Mouse (Mus musculus): Measurements from ENCODE around the gene Aqp3. TPM values are rescaled to one million over a fixed set of nuclear protein-coding genes. Genes with fewer than 3 reads are reported as not detected.

The Aqp3 gene
- polyA plus RNA-seq, 1 experiment, result 6.7 TPM

DNA sequence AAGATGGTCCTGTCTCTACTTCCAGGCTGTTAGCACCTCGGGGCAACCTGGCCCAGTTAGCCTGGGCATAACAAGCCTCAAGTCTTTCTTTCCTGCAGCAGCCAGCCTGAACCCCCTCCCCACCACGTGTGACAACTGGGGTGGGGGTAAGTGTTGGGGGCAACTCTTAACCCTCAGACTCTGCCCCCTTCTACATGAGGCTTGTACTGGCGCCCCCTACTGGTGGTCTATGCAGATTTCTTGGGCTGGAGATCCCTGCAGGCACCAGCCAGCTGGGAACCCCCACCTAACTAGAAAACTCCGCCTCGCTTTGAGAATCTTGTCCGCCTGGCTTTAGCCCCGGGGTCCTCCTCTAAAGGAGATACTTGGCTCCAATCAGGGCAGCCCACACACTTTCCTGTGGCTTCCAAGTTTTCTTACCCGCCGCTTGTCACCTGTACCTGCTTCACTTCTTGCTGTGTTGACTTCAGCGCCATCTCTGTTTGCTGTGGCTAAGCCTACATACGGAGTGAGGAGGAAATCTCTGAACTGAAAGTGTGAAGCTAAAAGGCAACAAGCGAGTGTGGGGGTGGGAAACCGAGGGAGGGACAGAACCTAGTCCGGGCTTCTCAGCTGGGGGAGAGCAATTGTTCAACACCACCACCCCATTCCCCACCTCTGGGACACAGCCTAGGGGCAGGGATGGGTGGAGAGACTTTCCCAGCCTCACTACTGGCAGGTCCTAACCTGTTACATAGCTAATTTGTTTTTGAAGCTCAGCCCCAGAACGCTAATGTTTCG, 33.9 kb downstream of the Aqp3 start:
- Histone ChIP-seq H3K27ac (ENCODE audit: control insufficient read depth, insufficient read depth, low read depth, low read length) (no peak overlapping the region), H3K4me1 (ENCODE audit: control insufficient read depth, insufficient read depth, low read length) (peaks cover 5% of the 10 kb centered on the region), H3K4me3 (ENCODE audit: control insufficient read depth, low read depth, low read length) (no peak overlapping the region), H3K36me3 (ENCODE audit: control insufficient read depth, insufficient read depth, low read length) (no peaks in the 10 kb centered on the region), H3K27me3 (ENCODE audit: control insufficient read depth, insufficient read depth, low read length) (no peaks in the 10 kb centered on the region)
- TF ChIP-seq CTCF (IDR thresholded peaks at IDR 0.05; ENCODE audit: control insufficient read depth, insufficient read depth, insufficient replicate concordance, low read depth, low read length), result peak; percentile 64; the same call in 1 of the 2 replicates
- no peak for TF ChIP-seq POLR2A (IDR thresholded peaks at IDR 0.05; ENCODE audit: control insufficient read depth, low read depth, low read length)

DNA sequence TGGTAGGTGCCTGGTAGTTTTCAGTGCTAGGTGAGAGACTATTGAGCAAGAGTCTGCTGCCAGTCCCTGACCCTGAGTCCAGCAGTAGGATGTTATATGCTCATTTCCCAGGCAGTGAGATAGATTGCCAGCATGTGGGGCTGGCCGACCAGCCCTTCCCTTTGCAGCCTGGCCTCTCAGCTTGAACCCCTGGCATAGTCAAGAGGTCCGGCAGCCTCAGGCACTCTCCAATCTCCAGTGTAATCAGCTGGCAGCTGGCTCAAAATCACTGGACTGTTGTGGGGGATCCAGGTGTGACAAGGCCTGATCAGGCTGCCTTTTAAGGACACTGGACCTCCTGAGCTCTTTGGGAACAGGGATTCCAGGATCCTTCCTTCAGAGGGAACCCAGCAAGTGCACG, 34.6 kb downstream of the Aqp3 start:
- H3K4me1 ChIP-seq (ENCODE audit: control insufficient read depth, insufficient read depth, low read length), result peaks cover 5% of the 10 kb centered on the region
- no peaks in the 10 kb centered on the region for H3K36me3 ChIP-seq (ENCODE audit: control insufficient read depth, insufficient read depth, low read length)
- TF ChIP-seq CTCF (IDR thresholded peaks at IDR 0.05; ENCODE audit: control insufficient read depth, insufficient read depth, insufficient replicate concordance, low read depth, low read length) (no peak), POLR2A (IDR thresholded peaks at IDR 0.05; ENCODE audit: control insufficient read depth, low read depth, low read length) (no peak)
- no peak overlapping the region for H3K27ac ChIP-seq (ENCODE audit: control insufficient read depth, insufficient read depth, low read depth, low read length)
- no peaks in the 10 kb centered on the region for H3K27me3 ChIP-seq (ENCODE audit: control insufficient read depth, insufficient read depth, low read length)
- H3K4me3 ChIP-seq (ENCODE audit: control insufficient read depth, low read depth, low read length), result no peak overlapping the region

DNA sequence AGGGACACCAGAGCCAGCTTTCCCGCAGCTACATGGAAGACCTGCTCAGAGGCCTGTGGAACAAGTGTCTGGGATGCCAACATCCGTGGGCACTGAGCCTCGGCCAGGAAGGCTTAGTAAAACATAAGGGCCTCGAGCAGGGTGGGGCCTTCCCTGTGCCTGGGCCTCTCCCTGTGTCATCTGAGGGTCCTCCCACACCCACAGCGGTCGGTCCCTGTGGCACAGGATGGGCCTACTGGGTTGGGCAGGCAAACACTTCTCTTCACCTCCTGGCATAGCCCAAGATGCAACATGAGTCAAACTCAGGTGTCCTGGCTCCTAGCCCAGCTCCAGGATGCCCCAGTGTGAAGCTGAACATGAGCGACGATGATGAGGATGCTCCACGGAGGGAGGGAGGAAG, 40.6 kb downstream of the Aqp3 start:
- Histone ChIP-seq H3K4me3 (ENCODE audit: control insufficient read depth, low read depth, low read length) (no peak overlapping the region), H3K4me1 (ENCODE audit: control insufficient read depth, insufficient read depth, low read length) (peaks cover 7% of the 10 kb centered on the region), H3K27me3 (ENCODE audit: control insufficient read depth, insufficient read depth, low read length) (no peaks in the 10 kb centered on the region), H3K27ac (ENCODE audit: control insufficient read depth, insufficient read depth, low read depth, low read length) (no peak overlapping the region), H3K36me3 (ENCODE audit: control insufficient read depth, insufficient read depth, low read length) (no peaks in the 10 kb centered on the region)
- TF ChIP-seq POLR2A (IDR thresholded peaks at IDR 0.05; ENCODE audit: control insufficient read depth, low read depth, low read length) (no peak), CTCF (IDR thresholded peaks at IDR 0.05; ENCODE audit: control insufficient read depth, insufficient read depth, insufficient replicate concordance, low read depth, low read length) (no peak)

DNA sequence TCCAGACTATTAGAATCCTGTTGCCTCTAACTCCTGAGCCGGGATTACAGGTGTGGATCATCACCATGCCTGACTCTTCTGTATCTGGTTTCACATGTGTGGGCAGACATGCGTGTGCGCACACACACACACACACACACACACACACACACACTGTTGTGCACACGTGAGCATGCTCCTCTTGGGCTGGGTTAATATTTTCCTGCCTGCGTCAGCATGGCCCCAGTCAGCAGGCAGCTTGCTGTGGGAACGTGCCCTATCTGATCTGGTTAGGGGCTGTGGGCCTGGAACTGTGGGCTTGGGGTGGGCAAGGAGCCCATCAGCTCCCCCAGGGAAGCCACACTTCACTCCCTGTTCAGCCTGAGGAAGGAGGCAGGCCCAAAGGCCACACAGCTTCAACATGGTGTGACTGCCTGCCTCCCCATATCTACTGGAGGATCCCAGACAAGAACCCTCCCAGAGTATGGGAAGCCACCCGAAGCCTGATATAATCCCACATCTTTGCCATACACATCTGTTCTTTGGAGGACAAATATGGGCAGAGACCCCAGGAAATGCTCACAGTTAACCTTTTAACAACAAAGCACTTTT, 41.1 kb downstream of the Aqp3 start:
- H3K27me3 ChIP-seq (ENCODE audit: control insufficient read depth, insufficient read depth, low read length), result no peaks in the 10 kb centered on the region
- H3K4me3 ChIP-seq (ENCODE audit: control insufficient read depth, low read depth, low read length), result no peak overlapping the region
- H3K27ac ChIP-seq (ENCODE audit: control insufficient read depth, insufficient read depth, low read depth, low read length), result no peak overlapping the region
- no peaks in the 10 kb centered on the region for H3K36me3 ChIP-seq (ENCODE audit: control insufficient read depth, insufficient read depth, low read length)
- H3K4me1 ChIP-seq (ENCODE audit: control insufficient read depth, insufficient read depth, low read length), result peaks cover 7% of the 10 kb centered on the region
- TF ChIP-seq CTCF (IDR thresholded peaks at IDR 0.05; ENCODE audit: control insufficient read depth, insufficient read depth, insufficient replicate concordance, low read depth, low read length), result no peak
- TF ChIP-seq POLR2A (IDR thresholded peaks at IDR 0.05; ENCODE audit: control insufficient read depth, low read depth, low read length), result no peak

DNA sequence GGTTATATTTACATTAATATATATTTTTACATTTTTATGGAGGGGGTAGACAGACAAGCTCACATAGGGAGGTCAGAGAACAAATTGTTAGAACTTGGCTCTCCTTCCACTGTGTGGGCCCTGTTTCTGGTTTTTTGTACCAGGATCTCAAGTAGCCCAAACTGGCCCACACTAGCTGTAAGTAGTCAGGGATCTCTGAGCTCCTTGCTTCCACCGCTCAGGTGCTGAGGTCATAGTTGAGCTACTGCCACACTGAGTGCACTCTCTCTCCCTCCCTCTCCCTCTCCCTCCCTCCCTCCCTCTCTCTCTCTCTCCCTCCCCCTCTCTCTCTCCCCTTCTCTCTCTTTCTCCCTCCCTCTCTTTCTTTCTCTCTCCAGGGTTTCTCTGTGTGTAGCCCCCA, 41.7 kb downstream of the Aqp3 start:
- Histone ChIP-seq H3K27me3 (ENCODE audit: control insufficient read depth, insufficient read depth, low read length) (no peaks in the 10 kb centered on the region), H3K36me3 (ENCODE audit: control insufficient read depth, insufficient read depth, low read length) (no peaks in the 10 kb centered on the region), H3K4me3 (ENCODE audit: control insufficient read depth, low read depth, low read length) (no peak overlapping the region), H3K4me1 (ENCODE audit: control insufficient read depth, insufficient read depth, low read length) (peaks cover 7% of the 10 kb centered on the region), H3K27ac (ENCODE audit: control insufficient read depth, insufficient read depth, low read depth, low read length) (no peak overlapping the region)
- TF ChIP-seq POLR2A (IDR thresholded peaks at IDR 0.05; ENCODE audit: control insufficient read depth, low read depth, low read length), result no peak
- no peak for TF ChIP-seq CTCF (IDR thresholded peaks at IDR 0.05; ENCODE audit: control insufficient read depth, insufficient read depth, insufficient replicate concordance, low read depth, low read length)

DNA sequence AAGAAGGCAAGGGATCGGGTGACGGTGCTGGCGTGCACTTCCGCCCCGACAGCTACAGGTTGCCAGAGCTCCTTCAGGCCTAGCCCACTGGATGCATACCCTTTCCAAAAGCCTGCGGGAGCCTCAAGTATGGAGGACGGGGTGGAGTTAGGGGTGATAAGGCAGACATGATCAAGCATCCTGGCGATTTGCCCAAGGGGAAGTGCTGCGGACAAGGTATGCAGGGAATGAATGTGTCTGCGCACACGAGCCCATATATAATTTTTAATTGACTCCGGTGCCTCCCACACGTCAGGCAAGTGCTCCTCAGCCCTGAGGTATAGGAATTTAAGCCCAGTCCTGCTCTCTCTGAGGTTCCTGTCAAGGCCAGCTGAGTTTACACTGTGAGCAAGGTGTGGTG, 42.9 kb downstream of the Aqp3 start:
- no peaks in the 10 kb centered on the region for H3K36me3 ChIP-seq (ENCODE audit: control insufficient read depth, insufficient read depth, low read length)
- H3K4me1 ChIP-seq (ENCODE audit: control insufficient read depth, insufficient read depth, low read length), result peaks cover 7% of the 10 kb centered on the region
- H3K27me3 ChIP-seq (ENCODE audit: control insufficient read depth, insufficient read depth, low read length), result no peaks in the 10 kb centered on the region
- no peak overlapping the region for H3K27ac ChIP-seq (ENCODE audit: control insufficient read depth, insufficient read depth, low read depth, low read length)
- TF ChIP-seq CTCF (IDR thresholded peaks at IDR 0.05; ENCODE audit: control insufficient read depth, insufficient read depth, insufficient replicate concordance, low read depth, low read length) (no peak), POLR2A (IDR thresholded peaks at IDR 0.05; ENCODE audit: control insufficient read depth, low read depth, low read length) (no peak)
- H3K4me3 ChIP-seq (ENCODE audit: control insufficient read depth, low read depth, low read length), result peak overlapping the region; percentile 47

DNA sequence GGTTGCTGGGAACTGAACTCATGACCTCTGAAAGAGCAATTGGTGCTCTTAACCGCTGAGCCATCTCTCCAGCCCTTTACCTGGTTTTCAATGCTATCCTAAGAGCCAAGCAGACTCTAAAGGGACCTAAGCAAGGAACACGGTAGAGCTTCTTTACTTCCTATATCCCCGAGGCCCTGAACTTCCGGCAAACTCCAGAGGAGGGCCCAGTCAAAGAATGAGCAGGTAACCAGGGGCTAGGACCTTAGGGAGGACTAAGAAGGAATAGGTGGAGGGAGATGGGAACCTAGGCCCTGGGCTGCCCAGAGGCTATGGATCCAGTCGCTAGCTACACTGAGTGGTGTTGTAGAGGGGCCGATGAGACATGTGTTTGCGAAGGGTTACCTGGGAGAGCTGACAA, 46.2 kb downstream of the Aqp3 start:
- Histone ChIP-seq H3K4me3 (ENCODE audit: control insufficient read depth, low read depth, low read length) (peak overlapping the region; percentile 8; the same call in 1 of the 2 replicates), H3K27ac (ENCODE audit: control insufficient read depth, insufficient read depth, low read depth, low read length) (no peak overlapping the region), H3K4me1 (ENCODE audit: control insufficient read depth, insufficient read depth, low read length) (peaks cover 9% of the 10 kb centered on the region), H3K36me3 (ENCODE audit: control insufficient read depth, insufficient read depth, low read length) (no peaks in the 10 kb centered on the region), H3K27me3 (ENCODE audit: control insufficient read depth, insufficient read depth, low read length) (no peaks in the 10 kb centered on the region)
- no peak for TF ChIP-seq CTCF (IDR thresholded peaks at IDR 0.05; ENCODE audit: control insufficient read depth, insufficient read depth, insufficient replicate concordance, low read depth, low read length)
- TF ChIP-seq POLR2A (IDR thresholded peaks at IDR 0.05; ENCODE audit: control insufficient read depth, low read depth, low read length), result no peak
